Mouse (Mus musculus) left cerebral cortex, adult 11 months (tissue): ENCODE data around the gene Tacc2.

Source experiments
- DNase-seq: peaks from one replicate; pipeline ENCODE4 v3.0.0; 2022; ENCODE audit warnings: low spot score

The Tacc2 gene

DNA sequence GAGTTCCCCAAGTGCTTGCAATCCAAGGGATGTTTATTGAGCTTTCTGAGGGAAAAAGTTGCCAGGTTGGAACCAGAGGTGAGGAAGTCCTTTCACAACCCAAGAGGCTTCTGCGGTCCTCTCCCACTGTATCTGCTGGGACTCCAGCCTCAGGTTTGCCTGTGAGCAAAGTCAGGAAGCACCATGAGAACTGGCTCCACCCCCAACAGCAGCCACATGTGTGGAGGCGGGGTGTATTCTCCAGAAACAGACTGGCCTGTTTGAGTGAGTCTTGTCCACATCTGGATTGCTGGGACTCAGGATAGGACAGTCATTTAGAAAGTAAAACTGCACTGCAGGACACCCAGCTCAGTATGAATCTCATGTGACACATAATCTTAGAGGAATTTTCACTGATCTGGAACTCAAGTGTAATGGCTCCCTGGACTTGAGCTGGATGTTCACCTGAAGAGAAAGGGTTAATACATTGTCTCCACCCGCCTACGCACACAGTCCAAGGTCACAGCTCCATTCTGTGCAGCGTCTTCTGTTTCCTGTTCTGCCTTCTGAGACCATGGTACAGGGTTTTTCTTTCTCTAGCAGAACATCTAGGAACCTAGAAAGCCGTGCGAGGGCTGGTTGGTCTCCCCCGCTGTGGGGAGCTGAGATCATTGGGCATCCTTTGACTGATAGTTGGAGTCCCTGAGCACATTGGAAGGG, 149.6 kb downstream of the Tacc2 start:
- no peak for DNase-seq

DNA sequence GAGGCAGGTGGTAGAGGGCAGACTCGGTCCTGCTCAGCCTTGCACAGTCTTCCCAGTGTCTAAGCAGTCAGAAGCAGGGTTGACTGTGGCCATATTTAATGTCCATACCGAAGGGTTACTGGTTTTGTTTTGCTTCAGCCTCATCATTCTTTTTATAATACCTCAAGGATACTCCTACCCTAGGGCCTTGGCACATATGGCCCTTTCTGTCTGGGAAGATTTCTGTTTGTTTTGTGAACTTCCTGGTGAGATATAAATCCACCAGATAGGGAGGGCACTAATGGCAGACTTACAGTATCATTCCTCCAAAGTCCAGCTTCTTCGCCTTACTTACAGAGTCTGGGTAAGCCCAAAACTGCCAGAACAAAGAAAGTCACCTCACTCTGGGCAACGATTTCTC, 150.3 kb downstream of the Tacc2 start:
- no peak for DNase-seq

DNA sequence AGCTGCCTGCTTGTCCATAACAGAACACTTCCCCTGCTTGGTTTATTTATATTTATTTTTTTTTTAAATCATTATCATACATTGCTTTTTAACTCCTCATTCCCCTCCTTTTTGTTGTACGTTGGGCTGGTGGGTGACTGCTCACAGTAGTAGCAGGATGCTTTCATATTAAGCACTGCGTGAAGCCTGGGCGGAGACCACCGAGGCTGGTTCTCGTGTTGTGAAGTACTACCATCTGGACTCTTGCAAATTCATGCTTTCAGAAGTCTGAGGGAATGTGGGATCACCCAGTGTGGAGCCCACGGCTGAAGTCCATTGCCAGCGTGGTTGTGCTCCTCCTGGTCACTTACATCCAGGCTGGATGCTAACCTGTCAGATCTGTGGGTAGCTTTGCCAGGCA, 154.6 kb downstream of the Tacc2 start:
- DNase-seq: no peak

DNA sequence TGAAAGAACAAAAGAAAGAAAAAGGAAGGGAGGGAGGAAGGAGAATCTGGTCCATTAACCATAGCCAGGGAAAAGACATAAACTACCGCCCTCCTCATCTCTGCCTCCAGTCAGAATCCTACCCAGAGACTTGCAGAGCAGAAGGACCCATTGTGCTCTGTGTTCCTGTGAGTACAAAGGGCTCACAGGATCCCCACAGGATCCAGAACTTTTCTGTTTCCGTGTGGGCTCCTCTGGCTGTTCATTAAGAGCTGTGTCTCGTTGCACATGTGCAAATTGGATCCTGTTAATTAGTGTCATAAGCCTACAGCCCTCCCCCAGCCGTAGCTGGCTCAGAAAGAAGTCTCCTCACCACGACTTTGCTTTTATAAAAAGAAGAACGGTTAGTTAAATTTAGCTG, 155.7 kb downstream of the Tacc2 start:
- no peak for DNase-seq

DNA sequence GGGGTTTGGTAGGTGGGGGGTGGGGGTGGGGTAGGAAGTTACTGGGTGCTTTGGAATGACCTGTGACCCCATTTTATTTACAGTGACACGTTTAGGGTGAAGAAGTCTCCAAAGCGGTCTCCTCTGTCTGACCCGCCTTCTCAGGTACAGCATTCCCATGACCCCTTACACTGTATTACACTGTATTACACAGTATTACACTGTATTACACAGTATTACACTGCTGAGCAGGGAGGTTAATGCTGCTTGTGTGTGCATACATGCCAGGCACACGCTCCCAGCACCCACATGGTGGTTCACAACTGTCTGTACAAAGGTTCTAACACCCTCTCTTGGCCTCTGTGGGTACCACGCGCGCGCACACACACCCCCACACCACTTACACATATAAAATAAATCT, 156.2 kb downstream of the Tacc2 start:
- DNase-seq: no peak

DNA sequence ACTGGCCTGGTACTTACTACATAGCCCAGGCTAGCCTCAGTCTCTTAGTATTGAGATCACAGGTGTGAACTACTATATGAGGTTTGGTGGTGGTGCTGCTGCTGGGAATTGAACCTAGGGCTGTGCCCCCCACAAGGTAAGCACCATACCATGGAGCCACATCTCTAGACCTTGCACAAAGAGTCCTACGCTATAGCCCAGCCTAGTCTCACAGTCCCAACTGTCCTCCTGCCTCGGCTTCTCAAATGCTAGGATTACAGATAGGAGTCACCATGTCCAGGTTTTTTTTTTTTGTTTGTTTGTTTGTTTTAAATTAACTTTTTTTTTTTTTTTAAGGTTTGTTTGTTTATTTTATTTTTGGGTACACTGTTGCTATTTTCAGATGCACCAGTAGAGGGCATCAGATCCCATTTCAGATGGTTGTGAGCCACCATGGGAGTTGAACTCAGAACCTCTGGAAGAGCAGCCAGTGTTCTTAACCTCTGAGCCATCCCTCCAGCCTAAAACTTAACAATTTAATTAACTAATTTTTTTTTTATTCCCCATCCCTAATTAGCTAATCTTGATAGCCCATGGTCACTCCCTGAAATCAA, 157.1 kb downstream of the Tacc2 start:
- DNase-seq: no peak

- no peak for DNase-seq
These were observed 163.9 kb downstream of the Tacc2 start for GRCm38 (mm10) chr7:130741099-130741498.

GRCm38 (mm10) chr7:130743239-130744025, 166.2 kb downstream of the Tacc2 start:
- no peak for DNase-seq

DNA sequence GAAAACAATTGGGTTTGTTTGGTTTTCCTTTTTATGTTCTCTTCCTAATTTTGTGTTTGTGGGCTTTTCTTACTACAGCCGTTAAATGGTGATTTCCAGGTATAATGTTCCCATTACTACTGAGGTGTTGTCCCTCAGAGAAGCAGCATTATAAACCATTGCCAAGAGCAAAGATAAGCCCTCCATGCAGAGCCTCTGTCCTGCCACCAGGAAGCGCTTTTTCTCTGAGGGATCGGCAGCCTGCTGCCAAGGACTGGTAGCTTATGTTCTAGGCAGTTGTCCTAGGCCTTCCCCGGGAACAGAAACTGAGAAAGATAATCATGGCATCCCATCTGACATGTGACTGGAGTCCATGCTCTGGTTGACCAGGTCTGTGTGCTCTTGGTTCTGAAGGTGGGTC, 171.9 kb downstream of the Tacc2 start:
- DNase-seq: no peak

DNA sequence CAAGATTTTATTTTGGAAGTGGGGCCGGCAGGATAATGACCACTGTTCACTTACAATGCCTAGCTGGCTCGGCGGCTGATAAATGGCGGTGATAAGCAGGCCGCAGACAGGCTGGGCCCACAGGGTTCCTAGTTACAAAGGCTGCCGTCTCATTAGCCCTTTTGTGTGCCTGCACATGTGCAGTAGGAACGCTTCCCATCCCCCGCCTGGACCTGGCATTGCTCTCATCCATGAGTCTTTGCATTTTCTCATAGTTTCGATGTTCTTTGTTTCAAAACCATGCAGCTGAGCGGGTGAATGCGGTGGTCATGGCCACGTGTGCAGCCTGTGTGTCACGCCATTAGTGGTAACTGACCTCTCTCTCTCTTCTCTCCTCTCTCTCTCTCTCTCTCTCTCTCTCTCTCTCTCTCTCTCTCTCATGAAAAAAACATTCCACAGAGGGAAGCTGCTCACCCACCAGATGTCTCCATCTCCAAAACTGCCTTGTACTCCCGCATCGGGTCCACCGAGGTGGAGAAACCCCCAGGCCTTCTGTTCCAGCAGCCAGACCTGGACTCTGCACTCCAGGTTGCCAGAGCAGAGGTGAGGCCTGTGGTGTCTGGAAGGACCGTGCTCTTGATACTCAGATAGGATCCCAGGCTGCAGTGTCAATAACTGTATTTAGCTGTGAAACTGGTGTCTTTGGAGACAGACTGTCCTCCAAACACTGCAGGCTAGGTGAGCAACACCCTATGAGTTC, 173.7 kb downstream of the Tacc2 start:
- DNase-seq: no peak

- DNase-seq: no peak
These were observed 174.4 kb downstream of the Tacc2 start for GRCm38 (mm10) chr7:130751678-130752077.

DNA sequence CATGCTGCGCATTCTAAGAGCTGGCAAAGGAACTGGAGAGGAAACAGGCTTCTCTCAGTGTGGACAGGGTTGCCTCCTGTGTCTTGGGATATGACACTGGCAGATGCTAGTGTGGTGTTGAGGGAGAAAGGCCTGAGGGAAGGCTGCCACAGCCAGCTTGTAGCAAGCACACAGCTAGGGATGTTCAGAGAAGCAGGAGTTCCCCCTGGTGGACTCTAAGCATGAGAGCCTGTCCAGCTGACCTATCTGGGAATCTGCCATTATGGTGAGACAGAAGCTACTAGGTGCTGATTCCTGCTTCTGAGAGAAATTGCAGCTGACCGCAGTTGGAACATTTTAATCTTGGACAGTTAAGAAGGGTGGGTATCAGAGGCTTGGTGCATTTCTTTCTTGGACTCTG, 177.6 kb downstream of the Tacc2 start:
- no peak for DNase-seq

DNA sequence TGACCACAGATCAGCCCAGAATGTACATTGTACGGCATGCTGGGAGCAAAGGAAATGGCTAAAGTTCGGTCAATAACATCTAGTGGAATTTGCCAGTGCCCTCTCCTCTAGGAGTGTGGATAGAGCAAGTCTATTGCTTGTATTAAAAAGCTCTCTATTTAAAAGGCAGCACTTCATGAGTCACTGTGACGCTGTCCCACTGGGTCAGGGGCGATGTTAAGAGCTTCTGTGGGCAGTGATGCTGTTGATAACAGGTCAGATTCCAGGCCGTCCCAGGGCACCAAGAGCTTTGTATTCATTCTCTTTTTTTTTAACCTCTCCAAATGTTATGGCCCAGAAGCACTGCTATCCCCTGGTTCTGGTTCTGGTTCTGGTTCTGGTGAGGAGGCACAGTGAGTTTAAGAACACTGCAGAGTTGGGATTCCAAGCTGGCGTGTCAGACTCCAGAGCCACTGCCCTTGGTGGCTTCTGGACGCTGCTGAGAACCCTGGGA, 179.2 kb downstream of the Tacc2 start:
- DNase-seq: no peak

GRCm38 (mm10) chr7:130757326-130757865, 180.2 kb downstream of the Tacc2 start:
- DNase-seq: no peak

DNA sequence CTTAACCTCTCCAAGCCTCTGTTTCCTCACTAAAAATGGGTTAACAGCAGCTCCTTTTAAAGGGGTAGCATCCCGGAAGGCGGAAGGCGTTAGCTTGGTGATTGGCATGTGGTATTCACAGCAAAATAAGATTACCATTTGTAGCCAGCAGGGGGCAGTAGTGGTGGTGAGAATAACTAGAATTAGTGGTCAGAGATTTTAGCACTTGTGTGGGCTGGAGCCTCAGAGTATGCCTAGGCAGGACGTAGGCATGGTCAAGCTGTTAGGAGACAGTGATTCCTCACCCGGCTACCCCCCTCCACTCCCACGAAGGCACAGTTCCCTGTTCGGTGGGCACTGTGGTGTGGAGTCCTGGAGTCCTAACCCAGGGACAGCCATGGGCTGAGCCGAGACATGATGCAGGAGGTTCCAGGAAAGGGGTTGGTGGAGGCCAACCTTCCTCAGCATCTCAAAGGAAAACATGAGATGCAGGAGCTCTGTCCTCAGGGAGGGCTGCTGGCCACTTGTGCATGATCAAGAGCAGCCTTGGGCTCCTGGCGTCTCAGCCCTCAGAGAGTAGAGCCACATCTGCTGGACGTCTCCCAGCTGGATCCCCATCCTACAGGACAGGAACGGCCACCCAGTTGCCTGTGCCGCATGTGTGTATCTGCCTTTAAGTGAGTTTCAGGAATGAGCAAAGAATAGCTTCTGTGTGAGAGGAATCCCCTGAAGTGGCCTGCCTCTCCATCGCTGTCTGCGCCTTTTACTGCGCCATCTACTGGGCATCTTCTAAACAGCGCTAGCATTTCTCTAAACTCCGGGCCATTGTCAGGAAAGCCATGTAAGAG, 185.0 kb downstream of the Tacc2 start:
- DNase-seq: peak; percentile 50

- no peak for DNase-seq
These were observed 186.9 kb downstream of the Tacc2 start for GRCm38 (mm10) chr7:130764160-130764559.

- DNase-seq: no peak
These were observed 189.4 kb downstream of the Tacc2 start for GRCm38 (mm10) chr7:130766411-130767170.

- DNase-seq: no peak
These were observed 190.9 kb downstream of the Tacc2 start for GRCm38 (mm10) chr7:130768151-130768550.

- peak; percentile 79 for DNase-seq
These were observed 193.5 kb downstream of the Tacc2 start for GRCm38 (mm10) chr7:130770707-130771106.

DNA sequence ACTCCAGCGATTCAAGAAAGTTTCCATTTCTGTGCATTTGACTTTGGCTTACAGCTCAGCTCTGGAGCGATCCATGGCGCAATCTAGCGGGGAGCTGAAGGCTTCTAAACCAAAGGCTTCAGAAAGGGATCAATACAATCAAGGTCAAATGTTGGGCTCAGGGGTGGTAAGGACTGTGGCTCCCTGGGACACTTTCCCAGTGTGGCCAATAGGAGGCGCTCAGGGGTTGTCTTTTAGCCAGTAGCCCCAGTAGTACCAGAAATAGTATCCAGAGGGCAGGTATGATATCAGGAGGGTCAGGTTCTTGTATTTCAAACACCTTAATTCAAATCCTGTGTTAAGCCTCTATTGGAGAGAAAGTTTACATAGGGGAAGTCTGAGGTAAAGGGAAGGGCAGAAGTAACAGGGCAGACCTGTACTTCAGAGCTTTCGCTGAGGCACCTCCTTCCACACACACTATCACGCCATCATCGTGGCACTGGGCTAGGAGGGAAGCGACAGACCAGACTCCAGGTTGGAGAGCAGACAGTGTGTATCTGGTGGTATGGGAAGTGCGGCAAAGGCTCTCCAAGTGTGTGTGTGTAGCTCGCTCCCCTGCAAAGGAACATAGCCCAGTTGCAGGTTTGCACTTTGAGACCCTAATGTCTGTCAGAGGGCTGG, 196.1 kb downstream of the Tacc2 start:
- DNase-seq: no peak
